Mouse (Mus musculus): ENCODE results near the gene Vwa8.

Gene Vwa8

DNA sequence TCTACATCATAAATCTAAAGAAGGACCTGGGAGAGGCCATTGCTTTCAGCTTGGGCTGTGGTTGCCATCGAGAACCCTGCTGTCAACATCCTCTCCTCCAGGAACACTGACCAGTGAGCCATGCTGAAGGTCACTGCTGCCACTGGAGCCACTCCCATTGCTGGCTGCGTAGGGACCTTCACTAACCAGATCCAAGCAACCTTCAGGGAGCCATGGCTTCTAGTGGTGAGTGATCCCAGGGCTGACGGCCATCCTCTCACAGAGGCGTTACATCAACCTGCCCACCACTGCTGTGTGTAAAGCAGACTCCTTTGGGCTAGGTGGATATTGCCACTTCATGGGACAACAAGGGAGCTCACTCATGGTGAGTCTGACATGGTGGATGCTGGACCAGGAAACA is 325.7 kb downstream of the Vwa8 start:
- in situ Hi-C loops (cut with MboI; ENCODE audit: low sequenced_read_pairs): no loop called here

DNA sequence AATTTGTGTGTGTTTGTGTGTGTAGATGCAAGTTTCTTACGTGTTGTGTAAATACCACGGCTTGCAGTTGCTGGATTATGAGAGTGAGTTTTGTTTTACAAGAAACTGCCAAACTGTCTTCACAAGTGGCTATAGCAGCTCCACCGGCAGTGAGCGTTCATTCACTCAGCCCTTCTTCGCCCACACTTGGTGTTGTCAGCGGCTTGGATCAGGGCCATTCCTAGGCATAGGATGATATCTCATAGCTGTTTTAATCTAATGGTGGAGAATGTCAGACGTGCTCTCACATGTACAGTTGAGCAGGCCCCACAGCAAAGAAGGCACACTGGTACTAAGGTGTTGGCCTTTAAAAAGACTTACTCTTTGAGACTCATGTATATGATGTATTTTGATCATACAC is 328.9 kb downstream of the Vwa8 start:
- in situ Hi-C loops (cut with MboI; ENCODE audit: low sequenced_read_pairs): no loop called here

DNA sequence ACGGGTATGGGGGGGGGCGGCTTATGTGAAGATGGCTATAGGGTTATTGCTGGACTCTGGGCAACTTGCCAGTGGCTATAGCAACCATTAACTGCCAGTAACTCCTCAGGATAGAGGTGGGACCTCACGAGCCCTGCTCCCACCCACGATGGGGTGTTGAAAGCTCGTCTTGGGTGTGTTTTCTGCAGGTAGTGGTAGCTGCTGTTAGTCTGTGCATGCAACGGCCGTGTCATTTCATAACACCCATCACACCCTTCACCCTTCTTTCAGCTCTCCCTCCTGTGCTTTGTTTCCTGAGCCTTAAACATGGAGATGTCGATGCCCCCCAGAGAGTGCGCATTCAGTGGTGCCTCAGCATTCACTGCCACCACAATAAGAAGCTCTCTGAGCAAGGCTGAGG is 329.4 kb downstream of the Vwa8 start:
- in situ Hi-C loops (cut with MboI; ENCODE audit: low sequenced_read_pairs): no loop called here

DNA sequence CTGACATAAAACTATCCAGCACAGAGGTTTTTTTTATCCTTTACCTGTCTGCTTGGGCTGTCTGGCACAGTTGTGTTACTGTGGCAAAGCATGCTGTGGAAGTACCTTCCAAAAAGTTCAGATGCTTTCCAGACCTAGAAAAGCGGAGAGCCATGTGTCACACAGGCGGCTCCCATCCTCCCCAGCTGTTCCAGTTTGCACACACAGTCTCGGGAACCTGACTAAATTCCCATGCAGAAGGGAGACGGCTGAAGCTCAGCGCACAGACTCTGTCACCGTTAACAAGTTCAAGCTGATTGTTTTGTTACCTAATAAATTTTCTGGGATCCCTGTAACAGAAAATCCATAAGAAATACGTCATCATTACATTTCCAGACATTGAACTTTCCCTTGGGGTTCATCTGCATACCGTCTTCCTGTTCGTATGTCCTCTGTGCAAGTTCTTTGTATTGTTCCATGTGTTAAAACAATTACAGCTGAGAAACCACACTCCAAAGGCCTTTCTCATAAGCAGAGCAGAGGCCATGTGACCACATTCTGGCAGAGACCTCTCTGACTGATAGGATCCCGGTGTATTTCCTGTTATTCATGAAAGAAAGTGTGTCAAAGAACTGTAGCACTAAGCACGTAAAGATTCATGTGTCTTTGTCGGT is 331.4 kb downstream of the Vwa8 start:
- in situ Hi-C loops (cut with MboI; ENCODE audit: low sequenced_read_pairs): no loop called here

DNA sequence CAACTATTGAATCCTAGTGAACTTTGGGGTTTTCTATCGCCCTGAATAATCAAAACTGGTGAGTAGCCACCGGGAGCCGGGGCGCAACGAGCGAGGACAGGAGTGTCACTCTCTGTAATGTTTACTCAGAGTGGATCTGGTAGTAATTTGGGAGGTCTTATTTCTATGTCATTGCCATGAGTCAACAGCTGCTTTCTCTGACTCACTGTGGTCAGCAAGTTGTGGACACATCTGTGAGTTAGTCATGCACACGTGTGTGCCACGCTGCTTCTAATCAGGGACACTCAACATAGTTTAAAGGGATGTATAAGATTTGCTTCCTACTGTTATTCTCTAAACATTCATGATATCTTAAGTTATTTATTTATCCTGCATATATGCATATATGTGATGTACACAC is 332.9 kb downstream of the Vwa8 start:
- in situ Hi-C loops (cut with MboI; ENCODE audit: low sequenced_read_pairs): no loop called here

DNA sequence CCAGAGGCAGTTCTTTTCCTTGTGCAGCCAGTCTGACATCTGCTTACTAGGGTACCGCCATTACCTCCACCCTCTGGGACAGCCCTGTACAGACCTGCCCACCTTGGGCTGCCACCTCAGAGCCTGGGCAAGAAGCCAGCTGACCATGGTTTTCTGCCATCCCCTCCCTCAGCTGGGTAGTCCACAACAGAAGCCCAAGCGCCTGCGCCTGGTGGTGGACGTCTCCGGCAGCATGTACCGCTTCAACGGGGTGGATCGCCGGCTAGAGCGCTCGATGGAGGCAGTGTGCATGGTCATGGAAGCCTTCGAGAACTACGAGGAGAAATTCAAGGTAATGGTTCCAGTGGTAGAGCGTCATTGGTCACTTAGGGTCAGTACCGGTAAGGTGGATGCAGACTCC is 333.9 kb downstream of the Vwa8 start:
- in situ Hi-C loops (cut with MboI; ENCODE audit: low sequenced_read_pairs): no loop called here

DNA sequence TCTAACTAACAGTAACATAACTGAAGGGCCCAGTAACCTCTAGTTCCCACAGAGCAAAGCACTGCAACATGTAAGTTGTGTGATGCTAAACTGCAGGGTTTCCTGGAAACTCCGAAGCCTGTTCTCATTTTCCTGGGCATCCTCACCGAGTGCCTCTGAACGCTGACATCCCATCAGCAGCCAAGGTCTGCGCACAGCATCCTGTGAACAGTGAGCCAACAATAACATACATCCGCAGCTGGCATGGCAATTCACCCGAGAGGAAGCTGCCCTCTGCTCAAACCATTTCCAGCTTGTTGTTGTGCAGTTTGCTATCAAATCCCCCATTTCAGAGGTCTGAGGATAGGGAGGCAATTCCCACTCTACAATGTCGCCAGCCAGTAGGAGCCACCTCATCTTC is 334.4 kb downstream of the Vwa8 start:
- in situ Hi-C loops (cut with MboI; ENCODE audit: low sequenced_read_pairs): no loop called here

DNA sequence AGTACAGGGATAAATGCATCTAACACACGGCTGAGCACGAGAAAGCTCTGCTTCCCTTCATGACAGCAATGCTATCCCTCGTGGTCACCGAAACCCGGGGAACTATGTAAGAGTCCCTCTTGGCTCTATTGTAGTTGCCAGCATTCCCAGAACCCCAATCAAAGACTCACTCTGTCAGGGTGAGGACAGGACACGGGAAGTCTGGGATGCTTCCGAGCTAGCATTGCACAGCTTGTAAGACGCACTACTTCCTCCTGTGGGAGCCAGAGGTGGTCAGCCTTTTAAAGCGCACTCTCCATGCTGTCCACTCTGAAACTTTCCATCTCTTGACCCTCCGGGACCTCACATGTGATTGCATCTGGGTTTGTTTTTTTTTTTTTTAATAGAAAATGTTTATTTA is 335.2 kb downstream of the Vwa8 start:
- in situ Hi-C loops (cut with MboI; ENCODE audit: low sequenced_read_pairs): no loop called here

- in situ Hi-C loops (cut with MboI; ENCODE audit: low sequenced_read_pairs): no loop called here
These were observed 336.3 kb downstream of the Vwa8 start for GRCm38 (mm10) chr14:79185018-79185685.

DNA sequence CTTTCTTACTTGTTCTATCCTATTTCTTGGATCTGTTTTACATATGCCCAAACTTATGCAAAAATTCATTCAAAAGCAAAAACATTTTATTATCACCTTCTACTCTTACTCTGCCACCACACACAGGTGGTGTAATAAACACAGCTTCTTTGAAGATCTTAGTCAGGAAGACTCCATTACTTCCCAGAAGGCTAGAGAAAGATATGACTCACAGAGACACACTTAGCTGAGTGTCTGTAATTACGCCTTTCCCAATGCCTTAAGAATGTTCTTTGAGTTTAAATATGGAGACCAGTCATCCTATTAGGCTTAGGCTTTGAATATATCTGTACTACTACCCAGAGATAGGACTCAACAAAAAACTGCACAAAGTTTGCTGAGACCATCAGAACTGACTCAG is 338.1 kb downstream of the Vwa8 start:
- in situ Hi-C loops (cut with MboI; ENCODE audit: low sequenced_read_pairs): no loop called here

DNA sequence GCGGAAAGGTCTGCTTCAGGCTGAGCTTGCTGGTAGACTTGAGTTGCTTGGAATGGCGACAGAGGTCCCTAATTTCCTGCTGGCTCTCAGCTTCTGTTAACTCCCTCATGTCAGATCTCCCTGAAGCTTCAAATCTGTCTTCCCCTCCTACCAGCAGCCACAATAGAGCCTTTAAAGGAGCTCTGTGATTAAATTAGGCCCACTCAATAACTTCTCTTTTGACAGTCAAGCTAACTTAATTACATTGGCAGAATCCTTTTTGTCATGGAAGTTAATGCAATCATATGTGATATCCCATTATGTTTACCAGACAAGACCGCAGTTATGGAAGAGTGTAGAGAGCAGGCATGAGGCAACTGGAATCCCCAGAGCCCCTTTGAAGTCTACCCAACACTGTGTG is 347.9 kb downstream of the Vwa8 start:
- in situ Hi-C loops (cut with MboI; ENCODE audit: low sequenced_read_pairs): no loop called here

- in situ Hi-C loops (cut with MboI; ENCODE audit: low sequenced_read_pairs): no loop called here
These were observed 349.2 kb downstream of the Vwa8 start for GRCm38 (mm10) chr14:79198066-79198465.

DNA sequence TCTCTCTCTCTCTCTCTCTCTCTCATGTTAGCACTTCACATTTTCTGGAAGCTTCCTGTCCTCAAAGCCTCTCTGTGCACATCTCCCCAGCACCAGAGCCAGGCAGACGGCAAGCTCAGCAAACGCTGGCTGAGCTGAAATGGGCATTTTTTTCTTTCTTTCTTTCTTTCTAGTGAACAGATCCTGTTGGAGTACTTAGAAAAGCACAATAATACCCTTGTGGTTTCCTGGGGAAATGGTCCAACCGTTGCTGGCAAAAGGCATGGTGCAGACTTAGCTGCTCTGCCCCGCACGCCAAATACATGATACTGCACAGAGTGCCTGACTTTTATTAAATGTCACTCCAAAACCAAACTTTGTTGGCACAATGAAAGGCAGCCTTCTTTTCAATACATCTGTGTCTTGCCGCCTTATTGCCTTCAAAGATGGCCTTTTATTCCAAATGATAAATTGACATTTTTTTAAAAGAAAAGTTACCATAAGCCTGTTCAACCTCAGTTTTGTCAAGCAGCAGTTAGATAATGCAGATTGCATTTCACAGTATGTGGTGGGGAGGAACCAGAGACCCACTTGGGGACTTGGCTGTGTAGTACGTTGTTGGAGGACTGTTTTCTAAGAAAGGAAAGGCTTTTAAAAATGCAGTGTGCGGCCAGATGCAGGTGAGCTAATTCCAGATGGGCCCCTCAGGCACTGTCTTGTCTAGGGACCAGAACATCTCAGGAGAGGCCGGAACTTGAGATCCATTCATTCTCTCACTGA is 351.5 kb downstream of the Vwa8 start:
- in situ Hi-C loops (cut with MboI; ENCODE audit: low sequenced_read_pairs): no loop called here

- in situ Hi-C loops (cut with MboI; ENCODE audit: low sequenced_read_pairs): no loop called here
These were observed 352.0 kb downstream of the Vwa8 start for GRCm38 (mm10) chr14:79200892-79201285.

GRCm38 (mm10) chr14:79202722-79203362 is 354.0 kb downstream of the Vwa8 start:
- in situ Hi-C loops (cut with MboI; ENCODE audit: low sequenced_read_pairs): no loop called here

GRCm38 (mm10) chr14:79203496-79204158 is 354.8 kb downstream of the Vwa8 start:
- in situ Hi-C loops (cut with MboI; ENCODE audit: low sequenced_read_pairs): no loop called here

DNA sequence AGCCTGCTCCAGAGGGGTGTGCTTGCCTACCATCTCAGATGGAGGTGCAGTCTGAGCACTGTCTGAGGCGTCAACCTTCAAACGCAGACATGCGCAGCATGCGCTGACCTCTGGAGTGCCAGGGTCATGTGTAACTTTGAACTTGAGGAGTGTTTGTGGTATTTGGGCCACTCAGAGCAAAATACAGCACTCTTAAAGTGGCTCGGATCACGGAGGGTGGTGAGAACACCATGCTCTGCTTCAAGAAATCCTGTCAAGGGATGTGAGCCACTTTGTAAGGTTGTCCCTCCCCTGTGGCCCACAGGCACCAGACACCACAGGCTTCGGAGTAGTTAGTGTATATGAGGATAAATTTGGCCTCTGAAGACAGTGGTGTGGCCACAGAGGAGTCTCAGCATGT is 356.0 kb downstream of the Vwa8 start:
- in situ Hi-C loops (cut with MboI; ENCODE audit: low sequenced_read_pairs): no loop called here

DNA sequence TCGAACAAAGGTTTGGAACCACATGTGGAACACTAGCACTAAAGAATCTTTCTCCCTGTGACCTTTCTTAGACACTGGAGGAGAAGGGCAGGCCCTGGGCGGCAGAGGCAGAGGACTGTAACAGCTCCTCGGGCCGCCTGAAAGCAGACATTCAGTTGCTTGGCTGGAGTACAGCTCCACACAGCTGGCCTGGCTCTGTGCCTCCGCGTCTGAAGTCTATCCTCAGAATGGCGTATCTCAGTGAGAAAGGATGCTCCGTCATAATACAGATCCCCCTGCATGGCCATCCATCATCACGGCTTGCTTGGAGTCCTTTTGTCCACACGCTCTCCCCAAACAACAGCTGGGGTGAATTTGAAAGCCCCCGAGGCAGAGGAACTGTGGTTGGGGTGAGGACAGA is 357.4 kb downstream of the Vwa8 start:
- in situ Hi-C loops (cut with MboI; ENCODE audit: low sequenced_read_pairs): no loop called here

GRCm38 (mm10) chr14:79208468-79208867 is 359.6 kb downstream of the Vwa8 start:
- in situ Hi-C loops (cut with MboI; ENCODE audit: low sequenced_read_pairs): no loop called here

- in situ Hi-C loops (cut with MboI; ENCODE audit: low sequenced_read_pairs): no loop called here
These were observed 361.0 kb downstream of the Vwa8 start for GRCm38 (mm10) chr14:79209813-79210212.

- in situ Hi-C loops (cut with MboI; ENCODE audit: low sequenced_read_pairs): no loop called here
These were observed 363.6 kb downstream of the Vwa8 start for GRCm38 (mm10) chr14:79212380-79212991.
